Mouse (Mus musculus) right cerebral cortex, postnatal 36 days (tissue): ENCODE measurements at regions not wholly inside any gene's neighbourhood (a gene's known extent, or its start where the extent isn't known, plus 50 kb on each side); places are given as distances from the start of the nearest gene placed in this dataset.
A peak's percentile ranks its signal among the peaks of the same experiment; 100 is the strongest.

Experiments used
- DNase-seq, 2 experiments: peaks; one replicate each; pipeline ENCODE4 v3.0.0; 2022; ENCODE audit warnings: low spot score in 2 of 2, mixed read lengths in 1 of 2

GRCm38 (mm10) chr8:115428528-115429290 lies 278.9 kb downstream of the Maf start:
- no peak for DNase-seq

- DNase-seq = no peak
Measured at GRCm38 (mm10) chr8:115428022-115428421, 279.6 kb downstream of the Maf start.

GRCm38 (mm10) chr8:115427490-115427889 lies 280.1 kb downstream of the Maf start:
- DNase-seq = no peak

GRCm38 (mm10) chr8:115426543-115426942 lies 281.1 kb downstream of the Maf start:
- no peak for DNase-seq

DNA sequence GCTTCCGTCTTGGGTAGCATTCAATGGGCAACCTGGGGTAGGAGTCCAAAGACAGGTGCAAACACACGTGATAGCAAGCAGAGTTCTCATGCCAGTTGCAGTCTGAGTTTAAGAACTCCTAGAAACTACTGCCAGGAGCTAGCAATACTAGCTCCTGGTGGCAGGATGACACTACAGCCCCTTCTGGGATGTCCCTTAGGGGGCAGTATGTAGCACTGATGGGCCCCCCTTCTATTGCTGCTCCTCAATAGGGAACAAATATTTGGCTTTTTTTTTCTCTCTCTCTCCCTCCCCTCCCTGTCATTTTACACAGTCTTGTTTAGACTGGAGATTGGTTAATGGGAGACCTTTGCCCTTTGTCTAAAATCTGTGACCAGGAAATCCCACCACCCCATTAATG lies 282.2 kb downstream of the Maf start:
- no peak for DNase-seq

- DNase-seq = no peak
Measured at GRCm38 (mm10) chr8:115423682-115424081, 283.9 kb downstream of the Maf start.

GRCm38 (mm10) chr8:115423056-115423455 lies 284.5 kb downstream of the Maf start:
- no peak for DNase-seq

- DNase-seq = no peak
Measured at GRCm38 (mm10) chr8:115420536-115420935, 287.1 kb downstream of the Maf start.

- no peak for DNase-seq
Measured at GRCm38 (mm10) chr8:115420131-115420530, 287.5 kb downstream of the Maf start.

GRCm38 (mm10) chr8:115418056-115418455 lies 289.5 kb downstream of the Maf start:
- no peak for DNase-seq

GRCm38 (mm10) chr8:115414061-115414473 lies 293.5 kb downstream of the Maf start:
- peak; percentile 6 to 9 for DNase-seq

DNA sequence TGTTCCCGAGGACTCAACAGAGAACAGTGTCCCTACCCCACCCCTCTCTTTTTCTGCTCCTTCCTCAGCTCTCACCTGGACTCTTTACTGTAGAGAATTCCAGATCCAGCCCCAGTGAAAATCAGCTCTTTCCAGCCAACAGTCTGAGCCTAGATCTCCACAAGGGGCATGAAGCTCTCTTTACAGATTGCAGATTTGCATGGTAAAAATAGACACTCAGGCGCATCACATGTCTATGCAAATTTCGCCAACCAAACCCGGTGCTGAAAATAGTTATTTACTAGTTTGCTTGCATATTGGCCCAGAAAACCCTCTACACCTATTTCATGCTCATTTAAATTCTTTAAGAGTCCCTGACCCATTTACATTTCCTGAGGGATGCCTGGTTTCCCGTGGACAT lies 295.8 kb downstream of the Maf start:
- DNase-seq = no peak

GRCm38 (mm10) chr8:115411061-115411460 lies 296.5 kb downstream of the Maf start:
- DNase-seq = no peak

- DNase-seq = no peak
Measured at GRCm38 (mm10) chr8:115410191-115410590, 297.4 kb downstream of the Maf start.

DNA sequence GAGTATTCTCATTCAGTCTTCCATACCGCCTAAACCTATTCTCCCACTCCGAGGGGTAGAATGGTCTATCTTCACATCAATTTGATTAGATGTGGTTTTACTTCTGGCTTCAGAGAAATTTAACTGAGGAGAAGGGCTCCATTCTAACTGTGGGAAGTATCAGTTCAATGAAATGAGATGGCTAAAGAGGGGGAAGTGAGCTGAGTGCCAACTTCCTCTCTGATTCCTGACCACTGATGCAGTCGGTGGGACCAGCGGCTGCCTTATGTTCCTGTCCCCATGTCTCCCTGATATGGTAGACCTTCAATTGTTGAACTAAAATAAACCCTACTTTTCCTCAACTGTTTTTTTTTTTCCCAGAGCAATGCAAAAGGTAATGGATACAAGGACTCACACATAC lies 300.1 kb downstream of the Maf start:
- no peak for DNase-seq

DNA sequence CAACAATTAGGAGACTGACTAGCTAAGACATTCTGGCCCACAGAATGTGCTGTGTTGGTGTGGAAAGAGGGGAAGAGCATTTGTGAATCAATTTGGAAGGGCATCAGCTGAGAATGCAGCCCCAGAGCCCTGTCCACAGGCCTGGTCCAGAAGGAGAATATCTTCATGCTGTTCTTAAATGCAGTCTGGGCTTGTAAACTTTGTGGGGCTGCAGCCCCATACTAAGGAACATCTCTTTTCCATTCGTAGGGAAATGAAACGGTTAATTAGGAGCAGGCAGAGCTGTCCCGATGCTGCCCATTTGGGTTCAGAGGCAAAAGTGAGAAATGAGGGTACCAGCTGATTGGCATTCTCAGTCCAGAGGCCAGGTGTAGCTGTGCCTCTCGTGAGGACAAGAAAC lies 304.0 kb downstream of the Maf start:
- DNase-seq = no peak

GRCm38 (mm10) chr8:115402471-115403197 lies 305.0 kb downstream of the Maf start:
- DNase-seq = no peak
